Mouse (Mus musculus) hindbrain, embryonic 16.5 days (tissue): ENCODE data around the gene Clstn2. TPM values are rescaled to one million over a fixed set of nuclear protein-coding genes. Genes with fewer than 3 reads are reported as not detected.

Experiments used
- ATAC-seq: fragments of 200-750 bp; cut with Nextera tagmentation; 2 replicates; pipeline ENCODE4 v1.8.0; 2017; ENCODE audit warnings: moderate TSS enrichment, moderate library complexity
- H3K27ac ChIP-seq: fragments of 300-500 bp; sonication (generic); 2 replicates; pipeline ENCODE4 v1.5.1; 2014; ENCODE audit warnings: low read depth, mild to moderate bottlenecking, control low read depth, low read length, moderate library complexity
- H3K27me3 ChIP-seq: fragments of 300-500 bp; sonication (generic); replicated peaks from 2 replicates; pipeline ENCODE4 v1.6.1; 2014; ENCODE audit warnings: low read length; ENCODE audit not compliant: control insufficient read depth, insufficient read depth
- H3K36me3 ChIP-seq: fragments of 300-500 bp; sonication (generic); 2 replicates; pipeline ENCODE4 v1.6.1; 2014; ENCODE audit warnings: mild to moderate bottlenecking, low read length, moderate library complexity, mixed read lengths; ENCODE audit not compliant: control insufficient read depth, insufficient read depth
- H3K4me1 ChIP-seq: fragments of 300-500 bp; sonication (generic); 2 replicates; pipeline ENCODE4 v1.6.1; 2014; ENCODE audit warnings: low read depth, low read length; ENCODE audit not compliant: control insufficient read depth, insufficient read depth
- H3K4me2 ChIP-seq: fragments of 300-500 bp; sonication (generic); 2 replicates; pipeline ENCODE4 v1.6.1; 2014; ENCODE audit warnings: mild to moderate bottlenecking, low read length, control low read depth, moderate library complexity
- H3K4me3 ChIP-seq: fragments of 300-500 bp; sonication (generic); 2 replicates; pipeline ENCODE4 v1.5.1; 2014; ENCODE audit warnings: mild to moderate bottlenecking, low read length, control low read depth, moderate library complexity
- H3K9ac ChIP-seq: fragments of 300-500 bp; sonication (generic); 2 replicates; pipeline ENCODE4 v1.6.1; 2014; ENCODE audit warnings: low read depth, mild to moderate bottlenecking, control low read depth, low read length, moderate library complexity
- H3K9me3 ChIP-seq: fragments of 300-500 bp; sonication (generic); 2 replicates; pipeline ENCODE4 v1.6.1; 2014; ENCODE audit warnings: mild to moderate bottlenecking, low read length, moderate library complexity; ENCODE audit not compliant: control insufficient read depth
- WGBS: fragments of 180-500 bp; shearing (Covaris S2); extraction: QIAGEN DNeasy Blood & Tissue Kit; methylation state at CpG from one replicate; pipeline ENCODE4 v1.1.7; 2014; 5-methylcytosine and 5-hydroxymethylcytosine counted together
- polyA plus RNA-seq: library from polyadenylated mRNA; unstranded; fragments of >200 nt; fragmentation: Nextera tagmentation; extraction: Ambion mirVana; gene quantifications from 2 replicates; pipeline ENCODE4 v1.2.1, GENCODE M21; 2015

Clstn2 gene
- polyA plus RNA-seq, 1 experiment from 2014 or later: 13.1 TPM

DNA sequence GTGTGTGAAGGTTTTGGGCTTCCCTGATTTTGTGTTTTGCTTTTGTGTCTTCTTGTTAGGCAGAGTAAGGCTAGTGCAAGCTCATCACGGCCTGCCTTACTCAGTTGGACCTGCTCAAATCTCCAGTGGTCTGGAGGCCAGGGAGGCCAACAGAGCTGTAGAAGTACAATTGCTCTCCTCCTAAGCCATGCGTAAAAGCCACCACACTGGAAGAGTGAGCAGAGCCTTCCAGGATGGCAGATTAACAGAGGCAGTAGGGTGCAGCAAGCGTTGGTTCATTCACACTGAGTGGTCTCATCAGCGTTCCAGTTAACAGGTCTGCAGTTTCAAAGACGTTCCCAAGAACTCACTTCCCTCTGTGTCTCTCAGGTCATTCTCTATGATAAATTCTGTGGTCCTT is 612.1 kb downstream of the Clstn2 start:
- Histone ChIP-seq H3K27me3 (no peaks in the 10 kb centered on the region), H3K9ac (no peak overlapping the region), H3K36me3 (no peaks in the 10 kb centered on the region), H3K4me1 (no peaks in the 10 kb centered on the region), H3K4me3 (no peak overlapping the region), H3K4me2 (no peak overlapping the region), H3K27ac (no peak overlapping the region), H3K9me3 (no peaks in the 10 kb centered on the region)
- ATAC-seq: no peak
- WGBS: 56% methylated on average over 5 of the region's 5 CpGs

- Histone ChIP-seq H3K27ac (no peak overlapping the region), H3K36me3 (no peaks in the 10 kb centered on the region), H3K27me3 (no peaks in the 10 kb centered on the region), H3K4me2 (no peak overlapping the region), H3K9me3 (no peaks in the 10 kb centered on the region), H3K9ac (no peak overlapping the region), H3K4me1 (no peaks in the 10 kb centered on the region), H3K4me3 (no peak overlapping the region)
- no peak for ATAC-seq
- 79% methylated on average over 6 of the region's 6 CpGs for WGBS
Measured at GRCm38 (mm10) chr9:97414876-97415668, 617.9 kb downstream of the Clstn2 start.

DNA sequence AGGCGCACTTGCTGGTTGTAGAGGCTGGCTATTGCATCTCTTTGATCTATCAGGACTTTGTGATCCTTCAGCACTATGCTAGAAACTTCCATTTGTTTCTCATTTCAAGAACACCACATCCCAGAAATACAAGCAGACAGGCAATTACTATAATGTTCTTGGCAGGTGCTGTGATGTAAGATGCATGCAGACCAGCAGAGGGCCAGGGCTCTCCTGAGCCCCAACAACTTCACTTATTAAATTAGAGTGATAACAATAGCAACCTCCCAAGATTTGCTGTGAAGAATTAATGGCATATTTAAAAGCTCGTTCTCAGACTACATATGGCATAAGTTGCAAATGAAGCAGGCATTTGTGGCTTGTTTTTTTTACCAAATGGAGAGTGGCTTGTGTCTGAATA is 624.8 kb downstream of the Clstn2 start:
- no peak overlapping the region for H3K4me2 ChIP-seq
- H3K36me3 ChIP-seq: no peaks in the 10 kb centered on the region
- no peak overlapping the region for H3K9ac ChIP-seq
- no peak overlapping the region for H3K27ac ChIP-seq
- 85% methylated on average over 2 of the region's 2 CpGs for WGBS
- no peaks in the 10 kb centered on the region for H3K9me3 ChIP-seq
- H3K4me1 ChIP-seq: no peaks in the 10 kb centered on the region
- H3K4me3 ChIP-seq: no peak overlapping the region
- no peaks in the 10 kb centered on the region for H3K27me3 ChIP-seq
- ATAC-seq: no peak
